Mouse (Mus musculus) liver (tissue): Measurements from ENCODE around the gene Chaf1a.

Experiments used
- DNase-seq: peaks from one replicate; pipeline ENCODE4 v3.0.0-alpha.2; 2020; ENCODE audit warnings: mixed read lengths

The Chaf1a gene

DNA sequence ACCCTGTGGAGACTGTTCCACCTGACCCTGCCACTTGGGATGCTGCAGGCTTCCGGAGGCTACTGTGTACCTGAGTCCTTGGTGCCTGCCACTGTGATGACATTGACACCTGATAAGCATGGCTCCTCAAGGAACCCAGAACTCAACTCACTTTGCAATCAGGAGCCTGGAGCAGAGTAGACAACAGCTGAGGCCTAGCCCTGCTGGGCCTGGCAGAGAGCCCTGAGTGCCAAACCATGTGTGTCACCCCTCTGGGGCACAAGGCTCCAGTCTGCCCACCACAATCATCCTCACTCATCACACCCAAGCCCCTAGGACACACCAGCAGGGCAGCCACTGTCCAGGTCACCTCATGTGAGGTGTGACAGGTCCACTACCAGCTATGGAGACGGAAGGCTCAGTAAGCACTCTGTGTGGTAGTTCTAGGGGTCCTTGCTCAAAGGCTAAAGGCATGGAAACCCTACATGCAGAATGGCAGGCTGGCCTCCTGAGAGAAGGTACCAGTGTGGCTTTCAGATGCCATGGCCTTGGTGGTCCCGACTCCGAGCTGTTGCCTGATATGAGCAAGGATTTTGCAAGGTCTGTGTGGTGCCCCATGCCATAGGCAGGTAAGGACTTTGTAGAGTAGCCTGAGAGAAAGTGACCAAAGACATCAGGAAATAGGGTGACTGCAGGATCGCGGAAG is 19.7 kb upstream of the Chaf1a start:
- no peak for DNase-seq

DNA sequence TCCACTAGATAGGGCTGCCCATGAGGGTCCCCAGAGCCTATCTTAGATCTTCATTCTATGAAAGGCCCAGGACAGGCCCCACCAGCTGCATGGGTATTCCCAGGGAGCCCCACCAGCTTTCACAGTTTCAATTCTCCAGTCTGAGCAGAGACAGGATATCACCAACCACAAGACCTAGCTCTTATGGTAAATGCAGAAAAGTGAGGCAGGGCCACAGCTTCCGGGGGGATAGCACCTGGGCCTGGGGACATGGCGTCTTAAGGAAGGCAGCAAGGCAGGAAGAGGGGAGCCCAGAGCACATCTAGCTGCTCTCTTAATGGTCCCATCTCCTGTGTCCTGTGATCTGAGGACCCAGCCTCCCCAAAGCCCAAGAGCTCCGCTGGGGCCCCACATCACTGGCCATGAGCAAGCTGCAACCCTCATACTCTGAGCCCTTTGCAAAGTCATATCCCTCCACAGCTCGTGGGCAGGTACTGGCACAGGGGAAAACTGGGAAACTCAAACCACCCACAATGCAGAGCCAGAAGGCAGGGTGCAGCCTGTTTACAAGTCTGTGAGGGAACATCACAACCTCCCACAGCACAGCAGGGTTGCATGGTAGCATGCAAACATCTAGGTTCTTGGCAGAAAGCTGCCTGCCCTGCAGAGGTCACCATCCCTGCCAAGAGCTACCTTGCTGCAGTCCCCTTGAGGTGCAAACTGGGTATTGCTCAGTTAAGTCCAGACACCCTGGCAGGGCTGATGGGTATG is 18.9 kb upstream of the Chaf1a start:
- DNase-seq, result no peak

- DNase-seq, result no peak
Measured at GRCm38 (mm10) chr17:56022131-56022988, 17.9 kb upstream of the Chaf1a start.

DNA sequence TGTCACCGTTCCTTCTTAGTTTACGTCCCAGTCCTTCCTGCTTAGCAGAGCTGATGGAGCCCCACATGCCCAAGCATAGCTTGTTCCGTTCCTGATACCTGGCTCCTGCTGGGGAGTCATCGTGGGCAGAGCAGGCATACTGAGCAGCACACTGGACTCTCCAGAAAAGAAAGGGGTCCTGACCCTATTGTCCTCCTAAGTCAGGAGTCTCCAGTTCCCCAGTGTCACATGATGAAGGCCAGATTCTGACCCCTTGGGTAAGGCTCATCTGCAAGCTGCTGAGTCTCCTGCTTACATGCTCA is 17.3 kb upstream of the Chaf1a start:
- DNase-seq, result no peak

GRCm38 (mm10) chr17:56023386-56023785 is 16.9 kb upstream of the Chaf1a start:
- no peak for DNase-seq

GRCm38 (mm10) chr17:56024476-56024875 is 15.8 kb upstream of the Chaf1a start:
- no peak for DNase-seq

DNA sequence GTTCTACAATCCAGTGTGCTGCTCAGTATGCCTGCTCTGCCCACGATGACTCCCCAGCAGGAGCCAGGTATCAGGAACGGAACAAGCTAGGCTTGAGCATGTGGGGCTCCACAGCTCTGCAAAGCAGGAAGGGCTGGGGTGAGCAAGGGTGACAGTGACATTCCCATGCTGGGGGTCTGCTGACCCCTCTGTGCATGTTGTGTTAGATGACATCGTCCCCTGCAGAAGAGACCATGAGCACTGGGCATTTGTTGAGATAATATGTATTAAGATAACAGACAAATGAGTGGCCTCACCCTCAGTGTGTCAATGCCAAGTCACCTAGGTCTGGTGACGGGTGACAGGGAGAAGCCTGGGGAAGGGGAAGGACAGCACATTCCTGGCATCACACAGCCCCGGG is 15.3 kb upstream of the Chaf1a start:
- no peak for DNase-seq

GRCm38 (mm10) chr17:56026303-56026702 is 13.9 kb upstream of the Chaf1a start:
- DNase-seq, result no peak

GRCm38 (mm10) chr17:56026881-56027280 is 13.4 kb upstream of the Chaf1a start:
- no peak for DNase-seq

GRCm38 (mm10) chr17:56027801-56028441 is 12.3 kb upstream of the Chaf1a start:
- DNase-seq, result no peak

- DNase-seq, result no peak
Measured at GRCm38 (mm10) chr17:56030238-56030870, 9.9 kb upstream of the Chaf1a start.

DNA sequence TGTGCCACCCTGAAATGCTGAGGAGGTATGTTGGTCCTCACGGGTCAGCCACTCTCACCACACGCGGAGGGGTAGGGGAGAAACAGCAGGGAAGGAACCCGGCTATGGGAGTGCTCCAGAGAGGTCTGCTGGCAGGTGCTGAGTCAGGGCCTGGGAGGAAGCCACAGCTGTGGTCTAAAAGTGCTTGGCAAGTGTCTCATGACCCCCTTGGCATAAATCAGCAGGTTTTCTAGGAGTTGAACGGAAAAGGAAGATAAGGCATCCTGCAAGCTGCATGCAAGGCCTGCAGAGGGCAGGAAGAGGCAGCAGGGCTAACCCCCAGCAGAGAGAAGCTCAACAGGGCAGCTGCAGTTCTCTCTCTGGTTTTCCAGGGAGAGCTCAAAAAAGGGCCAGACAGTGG is 9.3 kb upstream of the Chaf1a start:
- DNase-seq, result peak; percentile 42

DNA sequence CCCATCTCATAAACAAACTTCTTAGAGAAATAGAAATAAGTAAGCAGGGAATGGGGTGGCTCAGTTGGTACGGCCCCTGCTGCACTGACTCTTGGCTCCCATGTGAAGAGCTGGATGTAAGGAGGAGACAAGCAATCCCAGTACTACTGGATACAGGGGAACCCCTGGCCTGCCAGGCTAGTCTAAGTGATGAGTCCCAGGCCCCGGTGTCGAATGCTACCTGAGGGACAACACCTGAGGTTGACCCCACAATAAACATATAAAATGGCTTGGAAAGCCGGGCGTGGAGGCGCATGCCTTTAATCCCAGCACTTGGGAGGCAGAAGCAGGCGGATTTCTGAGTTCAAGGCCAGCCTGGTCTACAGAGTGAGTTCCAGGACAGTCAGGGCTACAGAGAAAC is 8.8 kb upstream of the Chaf1a start:
- no peak for DNase-seq

DNA sequence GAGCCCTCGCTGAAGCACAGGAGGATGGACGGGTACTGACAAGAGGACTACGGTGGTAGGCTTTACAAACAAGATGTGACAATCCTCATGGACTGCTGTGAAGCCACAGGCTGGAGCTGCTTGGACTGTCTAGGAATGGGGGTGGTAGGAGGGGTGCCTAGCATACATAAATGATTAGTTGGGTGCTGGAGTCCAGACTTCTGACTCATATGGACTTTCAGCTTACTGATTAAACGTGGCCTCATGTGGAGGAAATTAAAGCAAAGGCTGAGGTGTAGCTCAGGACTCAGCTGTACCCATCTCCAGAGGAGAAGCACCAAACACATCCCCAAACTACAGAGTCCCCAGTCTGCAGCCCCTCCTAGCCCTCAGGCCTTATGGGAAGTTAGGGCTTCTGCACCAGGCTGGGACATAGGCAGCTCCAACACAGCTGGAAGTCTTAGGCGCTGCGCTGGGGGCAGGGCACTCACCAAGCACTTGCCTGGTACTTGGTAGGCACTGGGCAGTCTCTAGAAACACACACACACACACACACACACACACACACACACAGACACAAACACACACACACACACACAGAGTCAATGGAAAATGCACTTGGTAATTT is 8.0 kb upstream of the Chaf1a start:
- no peak for DNase-seq

- no peak for DNase-seq
Measured at GRCm38 (mm10) chr17:56032831-56033230, 7.4 kb upstream of the Chaf1a start.

DNA sequence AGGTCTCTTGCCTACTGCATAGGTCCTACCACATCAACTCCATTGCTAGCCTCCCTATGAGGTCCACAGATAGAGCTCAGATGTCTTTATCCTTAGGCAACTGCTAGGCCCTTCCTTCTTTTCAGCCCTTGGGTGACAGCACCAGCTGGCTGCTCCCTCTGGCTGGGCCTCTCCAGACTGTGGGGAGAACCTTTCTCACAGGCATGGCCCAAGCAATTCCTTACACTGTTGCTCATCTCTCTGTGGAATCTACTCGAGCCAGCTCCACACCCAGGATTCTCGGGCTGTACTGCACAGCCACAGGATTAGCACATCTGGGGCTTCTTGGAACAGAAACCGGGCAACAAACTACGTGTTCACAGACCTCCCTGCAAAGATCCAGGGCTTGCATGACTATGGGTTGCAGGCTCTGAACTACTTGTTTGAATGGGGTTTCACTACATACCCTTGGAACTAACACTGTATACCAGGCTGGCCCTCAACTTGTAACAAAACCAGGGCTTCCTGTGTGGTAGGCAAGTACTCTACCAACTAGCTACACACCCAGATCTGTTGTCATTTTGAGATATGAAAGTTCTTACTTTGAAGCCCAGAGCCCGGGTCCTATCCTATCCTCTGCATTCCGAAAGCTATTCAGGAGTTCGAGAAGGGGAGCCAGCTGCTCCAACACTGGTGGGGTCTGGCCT is 6.1 kb upstream of the Chaf1a start:
- no peak for DNase-seq

DNA sequence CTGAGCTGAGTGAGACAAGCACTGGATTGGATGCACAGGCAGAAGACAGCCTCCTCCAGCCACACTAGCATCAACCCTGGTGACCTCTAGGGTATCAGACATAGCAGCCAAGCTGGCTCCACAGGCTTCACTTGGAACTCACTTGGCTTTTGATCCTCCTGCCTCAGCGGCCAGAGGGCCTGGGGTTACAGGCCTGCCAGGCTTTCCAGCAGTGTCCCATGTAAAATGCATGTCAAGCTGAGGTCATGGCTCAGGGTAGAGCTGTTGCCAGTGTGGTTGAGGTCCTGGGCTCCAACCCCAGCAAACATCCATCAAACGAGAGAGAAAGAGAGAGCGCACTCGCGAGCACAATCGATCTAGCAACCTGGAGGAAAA is 5.5 kb upstream of the Chaf1a start:
- no peak for DNase-seq

- DNase-seq, result no peak
Measured at GRCm38 (mm10) chr17:56035216-56035615, 5.0 kb upstream of the Chaf1a start.

DNA sequence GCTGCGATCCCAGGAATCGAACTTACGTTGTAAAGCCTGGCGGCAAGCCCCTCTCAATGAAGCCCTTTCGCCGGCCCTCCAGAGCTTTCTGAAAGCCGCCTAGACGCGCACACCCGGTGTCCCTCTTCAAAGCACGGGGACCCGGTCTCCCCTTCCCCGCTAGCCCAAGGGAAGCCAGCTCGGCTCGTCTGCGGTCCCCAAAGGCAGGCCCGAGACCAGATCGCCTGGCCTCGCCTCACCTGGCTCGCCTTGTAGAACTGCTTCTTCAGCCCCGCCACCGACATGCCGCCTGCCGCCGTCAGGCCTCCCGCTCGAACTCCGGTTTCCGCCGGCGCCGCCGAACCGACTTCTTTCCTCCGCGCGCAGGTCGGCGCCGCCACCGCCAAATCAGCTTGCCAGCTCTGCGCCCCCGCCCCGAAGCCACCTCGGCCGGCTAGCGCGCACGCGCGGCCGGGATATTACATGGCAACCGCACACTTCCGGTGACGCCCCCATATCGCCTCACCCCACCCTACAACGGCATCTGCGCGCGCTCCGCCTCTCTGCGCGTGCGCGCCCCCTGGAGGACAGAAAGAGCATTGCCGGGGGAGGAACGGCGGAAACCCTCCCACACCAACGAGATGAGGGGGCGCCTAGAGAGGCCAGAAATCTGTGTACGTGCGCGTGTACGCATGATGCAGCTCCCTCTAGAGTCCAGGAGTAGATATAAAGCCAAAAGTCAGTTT is 3.9 kb upstream of the Chaf1a start, which contains the start of gene Sh3gl1:
Gene Sh3gl1, minus strand, starts transcription at position 460 of the 725 bp plus-strand sequence.
- DNase-seq, result peak; percentile 99

DNA sequence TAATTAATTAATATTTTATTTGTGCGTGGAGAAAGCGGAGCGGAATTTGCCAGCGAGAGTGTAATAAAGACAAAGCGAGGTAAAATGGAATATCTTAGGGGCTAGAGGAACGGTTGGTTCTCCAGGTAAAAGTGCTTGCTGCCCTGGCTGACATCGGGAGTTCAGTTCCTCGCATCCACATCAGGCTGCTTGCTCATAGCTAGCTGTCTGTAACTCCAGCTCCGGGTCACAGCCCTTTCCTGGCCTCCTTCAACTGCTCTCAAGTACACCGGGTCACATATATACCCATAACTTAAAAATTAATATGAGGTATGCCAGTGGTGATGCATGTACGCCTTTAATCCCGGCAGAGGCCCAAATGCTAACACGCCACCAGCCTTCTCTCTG is 3.3 kb upstream of the Chaf1a start:
- no peak for DNase-seq
